Mouse (Mus musculus) layer of hippocampus, adult 9-10 months (tissue): ENCODE measurements around the gene Dhps.
"Not testable (repeated sequence)": the region's sequence is repeated elsewhere in the genome, so short reads cannot be mapped to it uniquely, and the experiment has no call there.

Experiments used
- DNase-seq: peaks from one replicate; pipeline ENCODE4 v3.0.0; 2022; ENCODE audit warnings: low spot score

Dhps gene

DNA sequence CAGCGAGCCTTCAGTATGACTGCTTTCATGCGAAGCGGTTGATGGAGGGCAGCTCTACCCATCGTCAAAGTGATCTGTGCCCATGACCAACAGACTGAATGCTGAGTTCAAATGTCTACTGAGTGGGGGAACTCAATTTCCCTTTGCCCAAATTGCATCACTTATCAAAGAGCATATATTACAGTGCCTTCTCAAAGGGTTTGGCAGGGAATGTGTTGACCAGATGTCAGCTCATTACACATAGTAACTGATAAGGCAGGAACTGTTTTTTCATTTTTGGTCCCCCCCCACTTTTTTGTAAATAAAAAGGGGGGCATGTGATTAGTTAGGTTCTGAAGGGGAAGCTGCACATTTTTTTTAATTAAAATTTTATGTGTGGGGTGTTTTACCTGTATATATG, 9.0 kb upstream of the Dhps start:
- no peak for DNase-seq

DNA sequence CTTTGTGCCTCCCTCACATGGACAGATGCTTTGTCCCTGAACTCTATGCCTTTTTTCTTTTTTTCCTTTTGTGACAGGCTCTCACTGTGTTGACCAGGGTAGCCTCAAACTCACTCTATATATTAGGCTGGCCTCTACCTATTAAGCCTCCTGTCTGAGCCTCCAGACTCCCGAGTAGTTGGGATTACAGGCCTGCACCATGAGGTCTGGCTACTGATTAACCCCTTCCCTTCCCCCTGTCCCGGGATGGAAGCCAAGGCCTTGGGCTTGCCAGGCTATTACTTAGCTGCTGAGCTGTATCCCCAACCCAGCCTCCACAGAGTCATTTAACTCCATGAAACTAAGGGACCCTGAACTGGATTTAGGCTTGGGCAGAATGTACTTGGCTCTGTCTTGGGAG, 6.3 kb upstream of the Dhps start:
- no peak for DNase-seq

DNA sequence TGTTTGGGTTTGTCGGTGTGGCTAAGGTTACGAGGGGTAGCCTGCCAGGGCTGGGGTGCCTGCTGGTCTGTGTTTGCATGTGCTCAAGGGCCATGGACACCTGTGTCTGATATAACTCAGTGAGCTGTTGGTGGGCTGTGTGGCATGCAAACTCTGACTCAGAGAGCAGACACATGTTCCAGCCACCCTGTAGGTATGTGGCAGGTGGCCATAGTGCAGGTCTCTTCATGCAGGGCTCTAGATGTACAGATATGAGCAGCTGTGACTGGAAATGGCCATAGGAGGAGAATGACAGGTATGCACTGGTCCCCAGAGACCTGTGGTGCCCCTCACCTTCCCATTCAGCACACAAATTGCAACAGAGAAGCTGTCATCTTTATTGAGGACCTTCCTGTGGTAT, 4.4 kb upstream of the Dhps start:
- DNase-seq: no peak

DNA sequence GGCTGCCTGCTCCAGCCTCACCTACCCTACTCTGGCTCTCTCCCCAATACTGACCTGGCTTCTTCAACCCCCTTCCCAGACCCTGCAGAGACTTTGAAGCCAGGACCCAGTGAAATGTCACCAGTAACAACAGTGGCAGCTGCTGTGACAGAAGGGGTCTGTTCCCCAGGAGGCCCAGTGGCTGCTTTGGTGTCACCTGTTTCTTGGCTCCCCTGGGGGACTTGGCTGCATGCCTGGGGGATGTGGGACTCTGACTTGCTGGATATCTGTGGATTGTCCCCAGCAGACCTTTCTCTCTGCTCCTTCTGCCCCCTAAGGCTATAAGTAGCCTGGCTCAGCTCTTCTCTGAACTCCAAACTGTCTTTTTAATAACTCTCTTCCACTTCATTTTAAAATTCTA, 3.6 kb upstream of the Dhps start, which contains the start of gene Gm5741:
TSS of gene Gm5741 (minus strand) at position 1 of the 400 bp plus-strand sequence.
- no peak for DNase-seq

DNA sequence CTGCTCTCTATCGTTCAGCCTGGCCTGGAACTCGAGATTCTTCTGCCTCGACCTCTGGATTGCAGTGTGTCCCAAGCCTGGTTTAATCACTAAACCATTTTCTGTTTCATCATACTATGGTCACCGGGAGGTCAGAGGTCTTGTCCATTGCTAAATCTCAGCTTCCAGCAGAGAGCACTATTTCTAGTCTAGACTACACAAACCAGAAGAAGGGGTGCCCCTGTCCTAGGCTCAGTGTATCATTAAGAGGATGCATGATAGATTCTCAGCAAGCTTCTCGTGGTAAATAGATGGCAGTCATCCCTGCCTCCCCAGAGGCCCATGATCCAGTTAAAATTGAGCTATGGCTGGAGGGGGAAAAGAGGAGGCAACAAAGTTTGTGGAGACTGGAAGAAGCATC, 516 bp upstream of the Dhps start:
- no peak for DNase-seq

DNA sequence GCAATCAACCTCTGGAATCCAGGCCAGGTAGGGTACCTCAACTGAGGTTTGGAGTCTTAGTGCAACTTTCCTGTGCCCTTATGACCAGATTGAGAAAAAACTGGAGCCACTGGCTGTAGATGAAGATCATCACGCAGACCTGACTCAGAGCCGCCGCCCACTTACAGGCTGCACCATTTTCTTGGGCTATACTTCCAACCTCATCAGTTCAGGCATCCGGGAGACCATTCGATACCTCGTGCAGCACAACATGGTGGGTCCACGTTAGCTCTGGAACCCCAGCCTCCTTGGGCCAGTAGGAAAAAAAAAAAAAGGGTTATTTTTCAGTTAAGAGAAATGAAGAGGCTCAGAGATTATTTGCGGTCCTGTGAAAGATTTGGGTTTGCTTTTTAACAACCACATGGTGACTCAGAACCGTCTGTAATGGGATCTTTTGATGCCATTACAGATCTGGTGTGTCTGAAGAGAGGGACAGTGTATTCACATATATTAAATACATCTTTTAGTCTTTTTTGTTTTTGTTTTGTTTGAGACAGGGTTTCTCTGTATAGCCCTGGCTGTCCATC, 890 bp downstream of the Dhps start:
- DNase-seq: no peak

DNA sequence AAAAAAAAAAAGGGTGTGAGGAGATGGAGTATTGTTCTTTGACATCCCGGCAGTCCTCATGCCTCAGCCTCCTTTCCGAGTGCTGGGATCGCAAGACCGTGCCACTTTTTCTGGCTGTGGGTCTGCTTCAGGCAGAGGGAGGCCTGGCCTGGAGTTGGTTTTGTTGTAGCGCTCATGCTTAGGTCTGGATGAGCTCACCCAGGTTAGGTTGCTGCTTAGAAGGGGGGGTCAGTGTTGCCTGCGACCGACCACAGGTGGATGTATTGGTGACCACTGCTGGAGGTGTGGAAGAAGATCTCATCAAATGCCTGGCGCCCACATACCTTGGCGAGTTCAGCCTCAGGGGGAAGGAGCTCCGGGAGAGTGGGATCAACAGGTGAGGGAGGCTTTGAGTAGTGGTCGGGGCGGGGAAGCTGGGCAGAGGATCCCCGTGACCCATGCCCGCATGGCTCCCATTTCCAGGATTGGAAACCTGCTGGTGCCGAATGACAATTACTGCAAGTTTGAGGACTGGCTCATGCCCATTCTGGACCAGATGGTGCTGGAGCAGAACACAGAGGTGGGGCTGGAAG, 1.6 kb downstream of the Dhps start:
- DNase-seq: no peak

DNA sequence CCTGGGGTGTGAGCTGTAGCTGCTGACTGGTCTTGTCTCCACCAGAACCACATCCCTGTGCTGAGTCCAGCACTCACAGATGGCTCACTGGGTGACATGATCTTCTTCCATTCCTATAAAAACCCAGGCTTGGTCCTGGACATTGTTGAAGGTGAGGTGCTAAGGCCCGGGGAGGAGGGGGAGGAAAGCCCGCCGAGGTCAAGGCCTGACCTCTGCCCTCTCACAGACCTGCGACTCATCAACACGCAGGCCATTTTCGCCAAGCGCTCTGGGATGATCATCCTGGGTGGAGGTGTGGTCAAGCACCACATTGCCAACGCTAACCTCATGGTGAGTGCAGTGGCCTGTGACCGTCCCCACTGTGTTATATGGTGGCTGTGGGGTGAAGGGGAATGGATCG, 2.6 kb downstream of the Dhps start:
- DNase-seq: no peak

DNA sequence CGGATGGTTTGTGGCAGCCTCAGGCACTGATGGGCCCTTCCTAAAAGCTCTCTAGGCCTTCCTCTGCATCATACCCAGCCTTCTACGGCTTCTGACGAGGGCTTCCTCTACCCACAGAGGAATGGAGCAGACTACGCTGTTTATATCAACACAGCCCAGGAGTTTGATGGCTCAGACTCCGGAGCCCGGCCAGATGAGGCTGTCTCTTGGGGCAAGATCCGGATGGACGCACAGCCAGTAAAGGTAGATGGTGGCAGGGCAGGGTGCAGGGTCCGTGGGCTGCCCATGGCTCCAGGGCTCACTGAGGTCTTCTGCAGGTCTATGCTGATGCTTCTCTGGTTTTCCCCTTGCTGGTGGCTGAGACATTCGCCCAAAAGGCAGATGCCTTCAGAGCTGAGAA, 3.1 kb downstream of the Dhps start:
- no peak for DNase-seq

DNA sequence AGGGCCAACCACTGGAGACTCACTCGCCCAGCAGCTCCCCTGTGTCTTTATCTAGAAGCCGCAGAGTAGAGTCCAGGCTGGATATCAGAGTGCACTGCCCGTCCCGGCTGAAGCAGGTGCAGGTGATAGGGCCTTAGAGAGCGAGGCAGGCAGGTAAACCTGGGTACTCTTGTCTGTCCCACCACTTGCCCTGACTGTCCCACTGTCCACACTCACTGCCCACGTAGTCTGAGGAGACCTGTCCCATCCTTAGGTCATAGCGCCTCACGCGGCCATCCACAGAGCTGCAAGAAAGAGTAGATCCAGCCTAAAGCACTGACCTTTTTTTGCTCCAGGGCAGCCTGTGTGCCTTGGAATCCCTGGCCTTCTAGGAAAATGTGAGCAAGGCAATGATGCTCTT, 4.4 kb downstream of the Dhps start:
- no peak for DNase-seq

DNA sequence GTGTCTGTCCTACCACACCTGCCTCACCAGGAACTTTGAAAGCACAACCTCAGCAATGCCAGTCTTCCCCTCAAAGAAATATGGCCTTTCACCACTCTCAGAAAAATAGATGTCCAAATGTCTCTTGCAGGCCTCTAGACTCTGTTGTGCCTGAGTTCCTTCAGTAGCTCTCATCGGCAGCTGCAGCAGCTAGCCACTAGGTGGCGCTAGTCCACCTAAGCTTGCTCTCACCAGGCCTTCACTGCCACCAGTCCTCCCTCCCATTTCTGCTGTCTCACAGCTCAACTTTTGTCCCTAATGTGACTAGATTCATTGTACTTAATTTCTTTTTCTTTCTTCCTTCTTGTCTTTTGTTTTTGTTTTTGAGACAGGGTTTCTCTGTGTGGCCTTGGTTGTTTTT, 5.4 kb downstream of the Dhps start:
- peak; percentile 83 for DNase-seq

DNA sequence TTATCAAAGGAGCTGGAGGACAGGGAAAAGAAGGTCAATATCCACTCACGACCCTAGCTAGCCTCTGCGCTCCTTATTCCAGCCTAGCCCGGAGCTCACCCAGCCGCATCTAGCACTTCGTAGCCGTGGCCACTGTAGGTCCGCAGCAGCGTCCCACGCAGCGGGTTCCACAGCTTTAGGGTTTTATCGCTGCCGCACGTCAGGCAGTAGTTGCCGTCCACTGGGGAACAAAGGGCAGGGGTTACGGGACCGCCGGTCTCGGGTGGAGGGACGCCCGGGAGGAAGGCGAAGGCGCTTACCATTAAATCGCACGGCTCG, 8.6 kb downstream of the Dhps start:
- DNase-seq: no peak

DNA sequence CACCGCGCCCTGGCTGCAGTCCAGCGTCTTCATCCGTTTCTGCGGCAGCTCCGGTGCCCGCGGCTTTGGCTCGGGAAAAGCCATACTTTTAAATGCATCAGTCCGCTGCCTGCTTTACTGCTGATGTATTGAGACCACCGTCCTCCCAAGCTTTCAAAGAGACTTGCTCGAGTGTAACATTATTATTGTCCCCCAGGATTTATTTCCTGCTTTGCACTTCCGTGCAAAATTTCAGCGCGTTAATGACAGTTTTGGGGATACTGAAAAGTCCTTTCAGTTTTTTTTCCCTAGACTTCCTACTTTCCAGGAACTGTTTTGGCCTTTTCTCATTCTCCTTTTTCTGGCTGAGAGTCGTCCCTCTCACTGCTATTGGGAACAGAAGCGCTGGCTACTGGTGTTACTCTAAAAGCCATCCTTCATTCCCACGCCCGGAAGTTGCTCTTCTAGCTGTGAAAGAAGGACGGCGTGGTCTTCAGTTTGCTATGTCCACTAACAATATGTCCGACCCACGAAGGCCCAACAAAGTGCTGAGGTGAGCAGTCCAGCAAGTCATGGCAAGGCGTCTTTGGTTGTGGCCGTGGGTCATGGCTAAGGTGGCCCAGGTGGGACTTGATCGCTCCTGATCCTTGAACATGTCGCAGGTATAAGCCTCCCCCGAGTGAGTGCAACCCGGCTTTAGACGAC, 9.1 kb downstream of the Dhps start, which contains the start of gene Wdr83os:
TSS of gene Wdr83os (plus strand) at position 209 of the 684 bp plus-strand sequence.
- DNase-seq: no peak

DNA sequence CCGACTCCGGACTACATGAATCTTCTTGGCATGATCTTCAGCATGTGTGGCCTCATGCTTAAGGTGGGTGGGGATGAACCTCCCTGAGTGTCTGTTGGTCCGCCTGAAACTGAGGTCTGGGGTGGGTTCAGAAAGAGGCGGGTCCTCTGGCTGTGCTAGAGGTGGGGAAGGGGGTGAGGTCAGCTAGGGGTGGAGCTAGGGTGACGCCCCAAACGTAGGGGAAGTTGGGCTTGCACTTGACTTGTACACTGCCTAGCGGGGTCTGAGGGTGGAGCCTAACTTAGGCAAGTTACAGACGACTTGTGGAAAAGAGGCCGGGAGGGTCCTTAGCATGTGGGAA, 9.6 kb downstream of the Dhps start, which contains the start of gene Wdr83:
TSS of gene Wdr83 (minus strand) at position 91 of the 340 bp plus-strand sequence.
- DNase-seq: no peak

DNA sequence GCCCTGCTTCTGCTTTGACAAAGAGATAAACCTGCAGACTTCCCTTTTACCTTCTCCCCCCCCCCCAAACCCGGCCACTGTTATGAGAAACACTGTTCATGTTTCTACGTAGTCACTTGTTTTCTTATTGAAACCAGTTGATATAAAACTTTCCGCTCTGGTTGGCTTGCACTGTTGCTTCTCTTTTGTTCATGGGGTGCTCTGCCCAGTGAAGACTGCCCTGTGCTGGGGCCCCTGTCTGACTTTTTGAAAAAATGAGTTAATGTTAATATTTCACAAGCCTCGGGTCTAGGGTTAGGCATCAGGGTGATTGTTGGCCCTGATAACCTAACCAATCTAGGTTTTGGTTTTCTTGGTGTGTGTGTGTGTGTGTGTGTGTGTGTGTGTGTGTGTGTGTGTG, 10.6 kb downstream of the Dhps start:
- not testable (repeated sequence) for DNase-seq

DNA sequence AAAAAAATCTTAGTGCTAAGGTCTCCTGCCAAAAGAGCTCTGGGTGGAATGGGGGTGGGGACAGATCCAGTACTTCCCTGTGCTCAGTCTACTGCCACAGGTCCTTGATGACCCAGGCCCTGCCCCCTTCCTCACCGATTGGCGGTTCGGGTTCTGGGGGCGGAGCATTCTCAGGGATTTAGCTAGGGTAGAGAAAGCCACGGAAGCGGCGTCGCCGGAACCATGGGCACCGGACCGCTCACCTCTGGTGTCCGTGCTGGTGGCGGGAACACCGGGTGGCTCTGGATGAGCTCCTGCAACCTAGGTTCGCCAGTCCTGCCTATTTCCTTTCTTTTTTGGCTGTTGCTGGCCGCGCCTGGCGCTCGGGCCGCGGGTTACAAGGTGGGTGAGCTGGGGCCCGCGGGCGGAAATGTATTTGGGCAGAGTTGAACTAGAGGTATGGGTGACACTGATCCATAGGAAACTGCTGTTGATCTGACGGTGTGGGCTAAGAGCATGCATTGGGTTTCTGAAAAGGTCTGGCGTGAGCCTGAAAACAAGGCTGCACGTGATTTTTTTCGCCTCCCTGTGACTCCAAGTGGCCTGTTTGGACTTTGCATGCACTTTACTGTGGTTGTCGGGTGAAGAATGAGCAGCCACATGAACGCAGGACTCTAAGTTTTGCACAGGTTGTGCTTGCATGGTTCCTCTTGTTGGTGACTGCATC, 11.7 kb downstream of the Dhps start, which contains the start of gene Man2b1:
TSS of gene Man2b1 (plus strand) at position 163 of the 706 bp plus-strand sequence.
- DNase-seq: peak; percentile 69

DNA sequence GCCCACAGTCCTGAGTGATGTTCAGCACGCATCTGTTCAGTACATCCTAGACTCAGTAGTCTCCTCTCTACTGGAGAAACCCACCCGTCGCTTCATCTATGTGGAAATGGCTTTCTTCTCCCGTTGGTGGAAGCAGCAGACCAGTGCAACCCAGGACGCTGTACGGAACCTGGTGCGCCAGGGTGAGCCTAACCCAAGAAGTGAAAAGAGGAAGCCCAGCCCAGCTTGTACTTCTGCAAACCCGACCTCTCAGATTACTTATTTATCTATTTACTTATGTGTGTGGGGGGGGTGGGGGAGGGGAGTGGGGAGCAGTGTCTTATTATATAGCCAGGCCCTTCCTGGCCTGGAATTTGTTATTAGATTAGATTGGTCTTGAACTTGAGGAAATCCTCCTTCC, 13.1 kb downstream of the Dhps start:
- no peak for DNase-seq

DNA sequence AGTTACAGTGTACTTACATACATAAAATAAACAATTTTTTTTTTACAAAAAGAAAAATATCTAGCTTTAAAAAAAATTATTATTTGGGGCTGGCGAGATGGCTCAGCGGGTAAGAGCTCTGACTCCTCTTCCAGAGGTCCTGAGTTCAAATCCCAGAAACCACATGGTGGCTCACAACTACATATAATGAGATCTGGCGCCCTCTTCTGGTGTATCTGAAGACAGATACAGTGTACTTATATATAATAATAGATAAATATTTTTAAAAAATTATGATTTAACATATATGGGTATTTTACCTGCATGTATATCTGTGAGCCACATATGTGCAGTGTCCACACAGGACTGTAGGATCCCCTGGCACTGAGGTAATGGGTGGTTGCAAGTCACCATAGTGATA, 14.7 kb downstream of the Dhps start:
- no peak for DNase-seq

DNA sequence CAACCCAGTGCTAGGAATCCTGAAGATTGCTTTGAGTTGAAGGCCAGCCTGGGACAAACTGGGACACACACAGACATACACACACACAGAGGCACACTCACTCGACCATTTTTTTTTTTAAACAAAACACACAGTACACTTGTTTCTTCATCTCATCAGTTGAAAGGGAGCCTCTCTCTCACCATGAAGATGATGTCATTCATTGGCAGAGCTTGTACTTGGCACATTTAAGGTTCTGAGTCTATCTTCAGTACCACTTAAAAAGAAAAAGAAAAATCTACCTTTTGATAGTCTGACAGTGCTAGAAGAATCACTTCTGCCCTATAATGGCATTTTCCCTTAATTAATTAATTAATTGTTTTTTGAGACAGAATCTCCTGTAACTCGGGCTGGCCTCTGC, 17.2 kb downstream of the Dhps start:
- no peak for DNase-seq

DNA sequence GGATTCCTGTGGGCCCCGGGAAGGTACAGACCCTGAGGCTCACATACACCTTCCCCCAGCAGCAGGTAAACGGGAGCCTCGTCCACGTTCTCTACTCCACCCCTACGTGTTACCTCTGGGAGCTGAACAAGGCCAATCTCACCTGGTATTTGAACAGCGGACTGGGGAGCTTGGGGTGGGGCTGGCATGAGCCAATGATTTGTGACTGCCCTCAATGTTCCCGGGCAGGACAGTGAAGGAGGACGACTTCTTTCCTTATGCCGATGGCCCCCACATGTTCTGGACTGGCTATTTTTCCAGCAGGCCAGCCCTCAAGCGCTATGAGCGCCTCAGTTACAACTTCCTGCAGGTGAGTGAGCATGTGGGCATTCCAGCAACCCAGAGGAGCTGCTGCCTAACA, 19.3 kb downstream of the Dhps start:
- no peak for DNase-seq

DNA sequence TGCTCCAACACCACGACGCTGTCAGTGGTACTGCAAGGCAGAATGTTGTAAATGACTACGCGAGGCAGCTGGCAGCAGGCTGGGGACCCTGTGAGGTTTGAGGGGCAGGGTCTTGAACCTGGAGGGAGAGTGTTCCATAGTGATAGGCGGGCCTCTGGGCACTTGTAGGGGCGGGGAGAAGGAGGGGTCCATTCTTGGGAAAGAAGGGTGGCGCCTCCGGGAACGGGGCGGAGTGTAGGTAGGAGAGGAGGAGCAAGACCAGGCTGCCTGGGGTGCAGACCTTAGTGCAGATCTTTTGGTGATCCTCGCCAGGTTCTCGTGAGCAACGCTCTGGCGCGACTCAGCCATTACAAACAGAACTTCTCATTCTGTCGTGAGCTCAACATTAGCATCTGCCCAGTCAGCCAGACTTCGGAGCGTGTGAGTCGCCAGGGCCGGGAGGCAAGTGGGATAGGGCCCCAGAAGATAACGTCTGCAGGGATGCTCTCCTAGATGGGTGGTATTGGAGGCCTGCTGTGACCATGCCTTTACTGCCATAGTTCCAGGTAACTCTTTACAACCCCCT, 20.1 kb downstream of the Dhps start:
- no peak for DNase-seq

DNA sequence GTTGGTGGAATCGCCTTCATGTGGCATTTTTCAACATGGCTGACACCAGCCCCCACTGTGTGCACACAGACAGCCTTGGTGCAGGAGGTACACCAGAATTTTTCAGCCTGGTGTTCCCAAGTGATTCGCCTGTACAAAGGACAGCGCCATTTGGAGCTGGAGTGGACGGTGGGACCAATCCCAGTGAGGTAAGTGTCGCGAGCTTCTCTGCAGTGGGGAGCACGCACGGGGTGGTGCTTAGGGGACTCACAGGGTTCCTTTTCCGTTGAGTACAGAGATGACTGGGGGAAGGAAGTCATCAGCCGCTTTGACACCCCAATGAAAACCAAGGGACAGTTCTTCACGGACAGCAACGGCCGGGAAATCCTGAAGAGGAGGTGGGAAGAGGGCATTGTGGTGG, 23.5 kb downstream of the Dhps start:
- no peak for DNase-seq

DNA sequence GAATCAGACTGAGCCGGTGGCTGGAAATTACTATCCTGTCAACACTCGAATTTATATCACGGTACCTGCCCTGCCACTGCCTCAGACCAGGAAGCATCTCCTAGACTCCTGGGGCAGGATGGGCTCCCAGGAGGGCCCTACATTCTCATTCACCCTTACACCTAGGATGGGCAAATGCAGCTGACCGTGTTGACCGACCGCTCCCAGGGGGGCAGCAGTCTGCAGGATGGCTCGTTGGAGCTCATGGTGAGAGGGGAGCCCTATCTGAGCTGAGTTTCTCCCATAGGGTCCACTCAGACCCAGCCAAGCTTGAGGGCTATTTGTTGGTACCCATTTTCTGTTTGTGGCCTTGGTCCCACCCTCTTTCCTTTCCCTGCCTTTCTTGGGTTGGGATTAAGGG, 24.0 kb downstream of the Dhps start:
- DNase-seq: no peak
